Mouse (Mus musculus) kidney, embryonic 16.5 days (tissue): ENCODE measurements around the gene Robo3. TPM values are rescaled to one million over a fixed set of nuclear protein-coding genes. Genes with fewer than 3 reads are reported as not detected.

Source experiments
- ATAC-seq: fragments of 200-750 bp; cut with Nextera tagmentation; 2 replicates; pipeline ENCODE4 v1.8.0; 2017; ENCODE audit warnings: moderate TSS enrichment; ENCODE audit not compliant: low FRiP score, low TSS enrichment
- H3K27ac ChIP-seq: fragments of 300-500 bp; sonication (generic); 2 replicates; pipeline ENCODE4 v1.5.1; 2014; ENCODE audit warnings: low read length
- H3K27me3 ChIP-seq: fragments of 300-500 bp; sonication (generic); 2 replicates; pipeline ENCODE4 v1.6.1; 2014; ENCODE audit warnings: low read length, control low read depth, mixed read lengths; ENCODE audit not compliant: insufficient read depth
- H3K36me3 ChIP-seq: fragments of 300-500 bp; sonication (generic); 2 replicates; pipeline ENCODE4 v1.6.1; 2014; ENCODE audit warnings: low read length, control low read depth, mixed read lengths; ENCODE audit not compliant: insufficient read depth
- H3K4me1 ChIP-seq: fragments of 300-500 bp; sonication (generic); 2 replicates; pipeline ENCODE4 v1.6.1; 2014; ENCODE audit warnings: low read length, control low read depth, mixed read lengths; ENCODE audit not compliant: insufficient read depth
- H3K4me2 ChIP-seq: fragments of 300-500 bp; sonication (generic); replicated peaks from 2 replicates; pipeline ENCODE4 v1.6.1; 2014; ENCODE audit warnings: low read depth, low read length
- H3K4me3 ChIP-seq: fragments of 300-500 bp; sonication (generic); 2 replicates; pipeline ENCODE4 v1.5.1; 2014; ENCODE audit warnings: mild to moderate bottlenecking, low read length
- H3K9ac ChIP-seq: fragments of 300-500 bp; sonication (generic); replicated peaks from 2 replicates; pipeline ENCODE4 v1.6.1; 2014; ENCODE audit warnings: low read length
- H3K9me3 ChIP-seq: fragments of 300-500 bp; sonication (generic); 2 replicates; pipeline ENCODE4 v1.6.1; 2016; ENCODE audit warnings: low read length, control low read depth
- WGBS: fragments of 180-500 bp; shearing (Covaris S2); extraction: QIAGEN DNeasy Blood & Tissue Kit; methylation state at CpG from one replicate; pipeline ENCODE4 v1.1.7; 2014; 5-methylcytosine and 5-hydroxymethylcytosine counted together
- polyA plus RNA-seq: library from polyadenylated mRNA; unstranded; fragments of >200 nt; fragmentation: Nextera tagmentation; extraction: Ambion mirVana; gene quantifications from 2 replicates; pipeline ENCODE4 v1.2.1, GENCODE M21; 2015

Robo3 gene
- polyA plus RNA-seq, 1 experiment from 2014 or later, result 0.29 TPM

DNA sequence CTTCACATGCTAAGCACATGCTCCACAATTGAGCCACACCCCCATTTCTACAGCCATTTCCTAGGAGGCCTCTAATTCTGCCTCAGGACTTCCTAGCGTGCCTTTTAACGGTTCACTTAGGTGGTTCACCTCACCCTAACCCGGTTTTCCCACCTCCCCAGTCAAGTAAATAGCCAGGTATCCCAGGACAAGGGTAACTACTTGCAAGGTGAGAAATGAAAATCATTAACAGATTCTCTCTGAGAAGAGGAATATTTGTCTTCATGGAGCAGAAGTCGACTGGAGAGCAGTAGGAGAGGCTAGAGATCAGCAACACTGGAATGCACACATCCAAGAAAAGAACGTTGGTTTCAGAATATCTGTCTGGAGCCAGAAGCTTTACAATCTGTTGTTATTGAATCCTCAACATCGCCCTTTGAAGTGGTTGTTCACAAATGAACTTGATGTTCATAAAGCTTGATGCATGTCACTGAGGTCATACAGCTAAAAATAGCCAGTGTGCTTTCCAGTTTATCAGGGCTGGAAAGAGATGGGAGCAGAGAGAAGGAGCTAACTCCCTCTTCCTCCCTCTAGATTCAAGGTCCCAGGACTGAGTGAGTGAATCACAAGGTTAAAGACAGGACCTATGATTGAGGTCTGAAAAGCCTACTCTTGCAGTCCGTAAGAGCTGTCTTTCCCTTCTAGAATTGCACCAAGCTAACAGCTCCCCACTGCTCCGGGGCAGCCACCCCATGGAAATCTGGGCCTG is 23.2 kb downstream of the Robo3 start:
- WGBS, result 65% methylated on average over 8 of the region's 8 CpGs
- no peak overlapping the region for H3K27ac ChIP-seq
- no peak overlapping the region for H3K9ac ChIP-seq
- H3K4me2 ChIP-seq, result no peak overlapping the region
- no peaks in the 10 kb centered on the region; the same call in 1 of the 2 replicates for H3K4me1 ChIP-seq
- H3K4me3 ChIP-seq, result no peak overlapping the region
- no peak for ATAC-seq
- no peaks in the 10 kb centered on the region for H3K36me3 ChIP-seq
- no peaks in the 10 kb centered on the region; the same call in 1 of the 2 replicates for H3K27me3 ChIP-seq
- no peaks in the 10 kb centered on the region for H3K9me3 ChIP-seq

DNA sequence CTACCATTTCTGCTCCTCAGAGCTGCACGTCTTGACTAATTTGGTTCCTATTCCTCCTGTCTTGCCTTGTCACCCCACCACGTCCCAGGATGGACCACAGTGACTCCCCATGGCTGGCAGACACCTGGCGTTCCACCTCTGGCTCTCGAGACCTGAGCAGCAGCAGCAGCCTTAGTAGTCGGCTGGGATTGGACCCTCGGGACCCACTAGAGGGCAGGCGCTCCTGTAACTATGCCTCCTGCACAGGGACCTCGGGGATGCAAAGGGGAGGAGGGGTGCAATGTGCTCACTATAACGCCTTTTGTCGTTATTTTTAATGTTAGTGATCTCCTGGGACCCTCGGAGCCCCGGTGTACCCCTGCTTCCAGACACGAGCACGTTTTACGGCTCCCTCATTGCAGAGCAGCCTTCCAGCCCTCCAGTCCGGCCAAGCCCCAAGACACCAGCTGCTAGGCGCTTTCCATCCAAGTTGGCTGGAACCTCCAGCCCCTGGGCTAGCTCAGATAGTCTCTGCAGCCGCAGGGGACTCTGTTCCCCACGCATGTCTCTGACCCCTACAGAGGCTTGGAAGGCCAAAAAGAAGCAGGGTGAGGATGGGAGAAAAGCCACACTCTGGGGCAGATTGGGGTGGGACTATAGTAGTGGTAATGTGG is 25.1 kb downstream of the Robo3 start:
- ATAC-seq, result peak; percentile 57; the same call in 1 of the 2 replicates
- H3K9ac ChIP-seq, result no peak overlapping the region
- no peaks in the 10 kb centered on the region; the same call in 1 of the 2 replicates for H3K4me1 ChIP-seq
- no peak overlapping the region for H3K4me3 ChIP-seq
- no peaks in the 10 kb centered on the region for H3K36me3 ChIP-seq
- H3K9me3 ChIP-seq, result no peaks in the 10 kb centered on the region
- H3K4me2 ChIP-seq, result peak overlapping the region; percentile 34; the same call in 1 of the 2 replicates
- H3K27me3 ChIP-seq, result no peaks in the 10 kb centered on the region; the same call in 1 of the 2 replicates
- H3K27ac ChIP-seq, result no peak overlapping the region
- 15% methylated on average over 19 of the region's 19 CpGs for WGBS

DNA sequence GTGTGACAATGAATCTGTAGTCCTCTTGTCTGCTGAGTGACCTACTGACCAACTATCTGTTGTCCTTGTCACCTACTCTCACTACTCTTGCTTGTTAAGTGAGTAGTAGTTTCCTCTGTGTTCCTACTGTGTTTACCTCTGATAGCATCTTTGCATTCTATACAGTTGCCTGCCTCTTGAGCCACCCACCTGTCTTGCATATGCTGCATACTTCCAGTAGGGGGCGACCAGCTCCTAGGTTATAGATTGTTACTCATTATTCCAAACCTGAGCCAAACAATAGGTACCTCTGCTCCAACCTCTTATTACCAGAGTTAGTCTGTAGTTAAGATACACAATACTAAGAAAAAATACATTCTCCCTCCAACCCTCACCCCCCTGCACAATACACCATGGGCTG is 26.7 kb downstream of the Robo3 start:
- H3K27me3 ChIP-seq, result no peaks in the 10 kb centered on the region; the same call in 1 of the 2 replicates
- no peak overlapping the region for H3K9ac ChIP-seq
- H3K4me2 ChIP-seq, result no peak overlapping the region
- no peak overlapping the region for H3K27ac ChIP-seq
- ATAC-seq, result no peak
- WGBS, result 0% methylated on average over 1 of the region's 1 CpGs
- H3K4me1 ChIP-seq, result no peaks in the 10 kb centered on the region; the same call in 1 of the 2 replicates
- H3K9me3 ChIP-seq, result no peaks in the 10 kb centered on the region
- no peak overlapping the region for H3K4me3 ChIP-seq
- no peaks in the 10 kb centered on the region for H3K36me3 ChIP-seq

DNA sequence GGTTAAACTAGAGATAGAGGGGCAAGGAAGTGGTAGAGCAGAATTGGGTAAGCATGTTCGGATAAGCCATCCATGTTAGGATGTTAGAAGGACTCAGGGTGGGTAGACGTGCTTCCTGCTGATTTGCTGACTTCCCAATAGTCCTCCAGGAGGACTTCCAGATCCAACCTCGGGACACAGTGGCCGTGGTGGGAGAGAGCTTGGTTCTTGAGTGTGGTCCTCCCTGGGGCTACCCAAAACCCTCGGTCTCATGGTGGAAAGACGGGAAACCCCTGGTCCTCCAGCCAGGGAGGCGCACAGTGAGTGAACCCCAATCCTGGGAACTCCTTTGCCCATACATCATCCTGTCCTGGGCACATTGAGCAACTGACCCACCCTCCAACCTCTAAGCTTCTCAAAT is 30.0 kb downstream of the Robo3 start:
- H3K27ac ChIP-seq, result no peak overlapping the region
- peak overlapping the region; percentile 38 for H3K4me3 ChIP-seq
- ATAC-seq, result no peak
- H3K36me3 ChIP-seq, result no peaks in the 10 kb centered on the region
- peak overlapping the region; percentile 59; the same call in 1 of the 2 replicates for H3K9ac ChIP-seq
- H3K27me3 ChIP-seq, result no peaks in the 10 kb centered on the region; the same call in 1 of the 2 replicates
- no peaks in the 10 kb centered on the region for H3K9me3 ChIP-seq
- H3K4me2 ChIP-seq, result peak overlapping the region; percentile 14
- no peaks in the 10 kb centered on the region; the same call in 1 of the 2 replicates for H3K4me1 ChIP-seq
- 83% methylated on average over 7 of the region's 7 CpGs for WGBS

DNA sequence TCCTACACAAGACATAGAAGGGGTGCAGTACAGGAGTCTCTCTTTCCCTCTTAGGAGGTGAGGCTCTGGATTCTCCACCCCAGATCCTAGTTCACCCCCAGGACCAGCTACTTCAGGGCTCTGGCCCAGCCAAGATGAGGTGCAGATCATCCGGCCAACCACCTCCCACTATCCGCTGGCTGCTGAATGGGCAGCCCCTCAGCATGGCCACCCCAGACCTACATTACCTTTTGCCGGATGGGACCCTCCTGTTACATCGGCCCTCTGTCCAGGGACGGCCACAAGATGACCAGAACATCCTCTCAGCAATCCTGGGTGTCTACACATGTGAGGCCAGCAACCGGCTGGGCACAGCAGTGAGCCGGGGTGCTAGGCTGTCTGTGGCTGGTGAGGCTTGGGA is 30.5 kb downstream of the Robo3 start:
- H3K36me3 ChIP-seq, result no peaks in the 10 kb centered on the region
- H3K4me3 ChIP-seq, result peak overlapping the region; percentile 38
- H3K4me1 ChIP-seq, result no peaks in the 10 kb centered on the region
- ATAC-seq, result no peak
- no peaks in the 10 kb centered on the region for H3K27me3 ChIP-seq
- peak overlapping the region; percentile 59 for H3K9ac ChIP-seq
- 87% methylated on average over 7 of the region's 7 CpGs for WGBS
- H3K9me3 ChIP-seq, result no peaks in the 10 kb centered on the region
- peak overlapping the region; percentile 14; the same call in 1 of the 2 replicates for H3K4me2 ChIP-seq
- peak overlapping the region; percentile 36; the same call in 1 of the 2 replicates for H3K27ac ChIP-seq

DNA sequence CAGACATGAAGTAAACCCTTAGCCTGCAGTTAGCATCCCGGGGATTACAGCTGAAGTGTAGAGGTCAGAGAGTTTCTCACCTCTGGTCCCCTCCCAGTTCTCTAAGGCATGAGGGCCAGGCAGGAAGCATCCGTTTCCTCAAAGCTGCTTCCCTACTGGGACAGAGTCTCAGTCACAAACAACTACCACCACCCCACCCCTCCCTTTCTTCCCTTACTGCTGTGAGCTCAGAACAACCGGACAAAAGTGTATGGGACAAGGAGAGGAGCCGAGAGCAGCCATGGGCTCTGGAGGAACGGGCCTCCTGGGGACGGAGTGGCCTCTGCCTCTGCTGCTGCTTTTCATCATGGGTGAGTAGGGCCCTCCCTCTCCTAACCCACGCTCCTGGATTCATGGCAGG is 31.2 kb downstream of the Robo3 start, which contains the start of gene Robo4:
TSS of gene Robo4 (plus strand) at position 96 of the 400 bp plus-strand sequence.
- peak; percentile 53; the same call in 1 of the 2 replicates for ATAC-seq
- no peaks in the 10 kb centered on the region for H3K4me1 ChIP-seq
- H3K9me3 ChIP-seq, result no peaks in the 10 kb centered on the region
- H3K9ac ChIP-seq, result peak within 1 kb of the TSS; percentile 59
- 15% methylated on average over 7 of the region's 7 CpGs for WGBS
- peak within 1 kb of the TSS; percentile 14; the same call in 1 of the 2 replicates for H3K4me2 ChIP-seq
- no peaks in the 10 kb centered on the region for H3K36me3 ChIP-seq
- H3K4me3 ChIP-seq, result peak within 1 kb of the TSS; percentile 38
- H3K27me3 ChIP-seq, result no peaks in the 10 kb centered on the region
- H3K27ac ChIP-seq, result peak within 1 kb of the TSS; percentile 79

DNA sequence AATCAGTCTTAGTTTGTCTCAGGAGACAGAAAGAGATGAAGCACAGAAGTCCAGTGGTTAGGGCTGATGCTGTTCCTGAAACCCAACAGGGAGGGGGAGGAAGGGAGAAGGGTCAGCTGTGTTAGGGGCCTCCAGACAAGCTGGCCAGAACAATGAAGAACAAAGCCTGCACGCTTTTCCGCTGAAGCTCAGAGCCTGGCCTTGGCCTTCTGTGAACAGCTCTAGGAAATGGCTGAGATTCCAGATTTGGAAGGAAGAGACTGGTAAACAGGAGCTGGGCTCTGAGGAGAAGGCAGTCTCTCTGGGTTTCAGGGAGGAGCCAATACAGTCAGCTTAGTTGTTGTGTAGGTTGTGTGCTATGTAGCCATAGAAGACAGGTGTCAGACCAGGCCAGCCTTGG is 32.5 kb downstream of the Robo3 start:
- Histone ChIP-seq H3K9me3 (no peaks in the 10 kb centered on the region), H3K27ac (peak overlapping the region; percentile 79), H3K36me3 (no peaks in the 10 kb centered on the region), H3K9ac (no peak overlapping the region), H3K27me3 (no peaks in the 10 kb centered on the region), H3K4me3 (no peak overlapping the region), H3K4me2 (no peak overlapping the region), H3K4me1 (no peaks in the 10 kb centered on the region)
- WGBS, result 75% methylated on average over 2 of the region's 2 CpGs
- ATAC-seq, result peak; percentile 55; the same call in 1 of the 2 replicates

DNA sequence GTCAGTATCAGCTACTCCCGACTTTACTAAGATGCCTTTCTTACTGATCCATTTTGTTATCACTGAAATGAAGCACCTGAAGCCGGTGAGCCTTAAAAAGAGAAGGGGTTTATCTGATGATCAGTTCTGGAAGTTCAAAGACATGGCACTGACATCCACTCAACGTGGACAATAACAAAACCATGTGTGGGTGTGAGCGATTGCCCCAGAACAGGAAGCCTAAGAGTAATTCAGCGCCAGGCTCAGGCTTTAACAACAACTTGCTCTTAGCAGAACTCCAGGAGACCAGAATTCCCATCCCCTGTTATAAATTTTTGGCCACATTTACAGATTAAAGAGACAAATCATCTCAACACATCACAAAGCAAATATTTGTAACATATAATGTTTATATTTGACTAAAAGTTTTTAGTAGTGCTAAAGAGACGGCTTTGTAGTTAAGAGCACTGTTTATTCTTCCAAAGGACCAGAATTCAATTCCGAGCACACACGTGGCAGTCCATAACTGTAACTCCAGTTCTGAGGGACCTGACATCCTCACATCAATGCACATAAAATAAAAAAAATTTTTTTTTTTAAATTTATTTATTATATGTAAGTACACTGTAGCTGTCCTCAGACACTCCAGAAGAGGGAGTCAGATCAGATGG is 39.4 kb downstream of the Robo3 start:
- Histone ChIP-seq H3K9ac (no peak overlapping the region), H3K4me2 (no peak overlapping the region), H3K9me3 (no peaks in the 10 kb centered on the region), H3K4me3 (no peak overlapping the region), H3K36me3 (no peaks in the 10 kb centered on the region), H3K4me1 (no peaks in the 10 kb centered on the region), H3K27me3 (no peaks in the 10 kb centered on the region), H3K27ac (no peak overlapping the region)
- 62% methylated on average over 8 of the region's 8 CpGs for WGBS
- no peak for ATAC-seq

DNA sequence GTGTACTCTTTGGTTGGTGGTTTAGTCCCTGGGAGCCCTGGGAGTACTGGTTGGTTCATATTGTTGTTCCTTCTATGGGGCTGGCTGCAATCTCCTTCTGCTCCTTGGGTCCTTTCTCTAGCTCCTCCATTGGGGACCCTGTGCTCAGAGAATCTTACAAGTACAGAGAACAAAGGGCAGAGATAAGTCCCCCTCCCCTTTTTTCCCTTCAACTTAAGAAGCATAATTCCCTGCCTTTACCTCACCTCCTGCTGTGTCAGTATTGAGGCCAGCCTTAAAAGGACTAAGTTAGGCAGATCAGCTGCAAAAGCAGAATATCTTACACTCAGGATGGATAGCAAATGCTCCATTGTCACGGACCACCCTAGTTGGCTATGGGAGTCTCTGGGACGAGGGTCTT is 41.0 kb downstream of the Robo3 start:
- H3K4me1 ChIP-seq, result no peaks in the 10 kb centered on the region
- 82% methylated on average over 2 of the region's 2 CpGs for WGBS
- no peak overlapping the region for H3K4me2 ChIP-seq
- H3K9ac ChIP-seq, result no peak overlapping the region
- peaks cover 4% of the 10 kb centered on the region; the same call in 1 of the 2 replicates for H3K27me3 ChIP-seq
- H3K36me3 ChIP-seq, result no peaks in the 10 kb centered on the region
- H3K4me3 ChIP-seq, result no peak overlapping the region
- no peaks in the 10 kb centered on the region for H3K9me3 ChIP-seq
- no peak for ATAC-seq
- H3K27ac ChIP-seq, result no peak overlapping the region
